Mouse (Mus musculus) lung, adult 2 months (tissue): ENCODE measurements at regions not wholly inside any gene's neighbourhood (a gene's known extent, or its start where the extent isn't known, plus 50 kb on each side); places are given as distances from the start of the nearest gene placed in this dataset.

Experiments used
- DNase-seq: peaks from one replicate; pipeline ENCODE4 v3.0.0; 2022
- H3K4me1 ChIP-seq: fragments of 200-500 bp; 2 replicates; pipeline ENCODE4 v1.6.1; 2011; ENCODE audit warnings: low read length; ENCODE audit not compliant: control insufficient read depth, insufficient read depth
- H3K4me3 ChIP-seq: fragments of 200-500 bp; replicated peaks from 2 replicates; pipeline ENCODE3; 2011; ENCODE audit warnings: low read depth, mild to moderate bottlenecking, control low read depth, low read length; ENCODE audit errors: extremely low read depth
- CTCF ChIP-seq: fragments of 200-500 bp; IDR thresholded peaks from 2 replicates; pipeline ENCODE4 v1.5.1; 2011; ENCODE audit warnings: mild to moderate bottlenecking, low read length, control low read depth; ENCODE audit not compliant: insufficient read depth
- POLR2A ChIP-seq: fragments of 200-500 bp; IDR thresholded peaks from 2 replicates; pipeline ENCODE4 v1.6.1; 2011; ENCODE audit warnings: low read depth, mild to moderate bottlenecking, control low read depth, low read length, borderline replicate concordance; ENCODE audit errors: extremely low read depth
- WGBS: fragments of 180-500 bp; shearing (Covaris S2); methylation state at CpG from one replicate; pipeline ENCODE4 v1.1.7; 2018; 5-methylcytosine and 5-hydroxymethylcytosine counted together

DNA sequence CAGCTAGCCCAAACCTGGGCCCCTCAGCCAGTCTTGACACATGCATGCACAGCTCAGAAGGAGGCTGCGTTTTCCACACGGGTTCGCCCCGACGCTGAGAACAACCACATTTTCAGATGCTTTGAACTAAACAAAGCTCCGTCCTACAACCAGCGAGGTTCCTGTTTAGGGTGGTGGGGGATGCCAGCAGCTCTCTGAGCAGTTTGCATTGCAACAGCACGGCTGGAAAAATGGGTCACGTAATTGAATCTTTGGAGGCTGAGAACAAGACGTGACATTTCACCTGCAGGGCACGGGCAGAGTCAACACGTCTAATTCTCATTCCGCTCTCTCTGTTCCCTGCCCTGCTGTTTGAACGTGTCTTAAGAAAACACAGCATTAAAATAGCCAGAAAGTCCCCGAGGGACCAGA lies 119.2 kb downstream of the Syk start:
- TF ChIP-seq POLR2A = no peak
- no peak for TF ChIP-seq CTCF
- Histone ChIP-seq H3K4me1 (no peaks in the 10 kb centered on the region), H3K4me3 (no peak overlapping the region)
- no peak for DNase-seq
- 29% methylated on average over 15 of the region's 15 CpGs for WGBS

DNA sequence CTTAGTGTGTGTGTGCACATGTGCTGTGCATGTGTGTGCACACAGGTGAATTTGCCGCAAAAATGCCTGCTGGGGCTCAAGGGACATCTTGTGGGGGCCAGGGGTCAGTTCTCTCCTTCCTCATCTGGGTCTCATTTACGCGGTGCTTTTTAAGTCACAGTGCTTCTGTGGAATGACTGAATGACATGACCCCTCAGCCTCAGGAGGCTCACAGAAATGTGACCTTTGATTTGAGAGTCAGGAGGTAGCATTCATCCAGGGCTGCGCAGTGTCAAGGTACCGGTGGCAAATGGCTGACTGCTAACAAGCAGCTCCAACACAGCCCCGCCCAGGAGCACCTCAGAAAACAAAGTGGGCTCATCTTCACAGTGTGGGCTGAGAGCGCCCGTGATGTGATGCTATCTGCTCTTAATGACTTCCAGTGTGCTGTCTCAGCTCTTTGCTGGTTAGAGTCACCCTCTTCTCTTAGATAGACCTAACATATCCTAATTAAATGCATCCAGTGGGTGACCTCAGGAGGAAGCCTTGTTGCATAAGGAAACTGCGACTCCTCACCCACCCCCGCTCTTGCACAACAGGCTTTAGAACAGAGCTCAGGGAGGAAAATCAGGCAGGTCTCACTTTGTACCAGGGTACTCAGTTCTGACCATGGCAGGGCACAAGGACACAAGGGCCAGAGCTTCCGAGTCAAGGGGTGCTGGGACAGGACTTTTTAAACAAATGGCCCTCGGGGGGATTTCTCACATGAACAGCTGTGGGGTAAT lies 120.6 kb downstream of the Syk start:
- Histone ChIP-seq H3K4me3 (no peak overlapping the region), H3K4me1 (no peaks in the 10 kb centered on the region)
- no peak for TF ChIP-seq CTCF
- 74% methylated on average over 12 of the region's 12 CpGs for WGBS
- DNase-seq = no peak

DNA sequence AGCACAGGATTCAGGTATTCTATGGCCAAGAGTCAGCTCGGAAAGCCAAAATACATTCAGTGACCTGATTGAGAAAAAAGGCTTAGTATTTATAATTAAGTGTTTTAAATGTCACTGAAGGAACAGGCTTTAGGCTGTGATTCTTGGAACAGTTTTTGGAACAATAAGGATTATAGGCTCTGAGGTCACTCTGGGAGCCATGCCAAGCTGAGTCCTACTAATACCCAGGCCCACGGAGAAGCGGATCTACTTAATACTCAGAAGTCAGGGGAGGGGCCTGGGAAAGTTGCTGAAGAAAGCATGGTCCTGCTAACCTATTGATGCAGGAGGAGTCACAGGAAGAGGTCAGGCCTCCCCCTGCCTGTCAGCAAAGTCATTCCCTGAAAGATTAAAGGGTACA lies 121.7 kb downstream of the Syk start:
- WGBS = 39% methylated on average over 3 of the region's 3 CpGs
- H3K4me3 ChIP-seq = no peak overlapping the region
- H3K4me1 ChIP-seq = no peaks in the 10 kb centered on the region
- no peak for DNase-seq
- no peak for TF ChIP-seq CTCF
- no peak for TF ChIP-seq POLR2A

DNA sequence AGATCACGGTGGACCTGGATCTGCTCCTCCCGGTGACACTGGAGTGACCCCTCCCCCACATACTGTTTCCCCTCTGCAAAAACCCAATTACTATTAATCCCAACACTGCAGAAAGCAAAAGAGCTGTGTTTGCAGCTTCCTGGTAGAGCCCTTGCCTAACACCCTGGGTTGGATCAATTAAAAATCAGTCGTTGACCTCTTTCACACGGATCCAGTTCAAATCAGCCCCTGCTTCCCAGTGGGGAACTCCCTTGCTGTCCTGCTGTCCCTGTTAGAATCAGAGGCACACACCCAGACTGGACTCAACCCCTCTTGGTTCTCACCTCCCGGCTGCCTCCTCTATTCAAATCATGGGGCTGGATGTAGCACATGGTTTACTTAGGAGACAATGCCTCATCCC lies 126.6 kb downstream of the Syk start:
- no peak for DNase-seq
- H3K4me1 ChIP-seq = 0 out of 2 replicates have a peak, but pooled peaks cover 2% of the 10 kb centered on the region
- H3K4me3 ChIP-seq = no peak overlapping the region
- 64% methylated on average over 5 of the region's 5 CpGs for WGBS
- no peak for TF ChIP-seq POLR2A
- no peak for TF ChIP-seq CTCF

DNA sequence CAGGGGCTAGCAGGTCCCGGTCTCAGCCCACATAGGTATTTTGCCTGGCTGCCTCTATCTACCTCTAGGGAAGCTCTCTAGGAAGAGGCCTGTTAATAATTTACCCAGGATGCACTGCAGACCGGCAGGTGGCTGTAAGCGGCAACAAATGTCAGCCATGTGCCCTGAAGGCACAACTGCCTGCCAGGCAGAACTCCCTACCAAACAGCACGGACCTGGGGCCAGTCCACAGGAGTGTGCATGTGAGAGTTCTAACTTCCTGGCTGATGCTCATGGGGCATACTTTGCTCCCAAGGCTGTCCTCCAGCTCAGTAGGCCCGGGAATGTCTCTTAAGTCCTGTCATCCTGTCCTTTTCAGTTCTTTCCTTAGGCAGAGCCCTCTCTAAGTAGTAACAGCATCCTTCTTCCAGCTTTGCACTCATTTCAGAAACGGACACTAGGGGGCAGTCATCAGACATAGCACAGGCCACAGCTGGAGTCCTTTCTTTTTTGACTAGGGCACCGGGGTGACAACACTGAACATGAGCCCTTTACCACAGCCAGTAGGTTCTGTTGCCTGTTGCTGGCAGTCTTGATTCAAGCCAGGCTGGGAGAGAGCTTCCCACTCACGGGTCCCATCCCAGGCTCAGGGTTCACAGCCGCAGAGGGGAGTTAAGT lies 128.9 kb downstream of the Syk start:
- Histone ChIP-seq H3K4me3 (no peak overlapping the region), H3K4me1 (0 out of 2 replicates have a peak, but pooled peaks cover 2% of the 10 kb centered on the region)
- 31% methylated on average over 9 of the region's 9 CpGs for WGBS
- peak; percentile 64 for DNase-seq
- no peak for TF ChIP-seq POLR2A
- TF ChIP-seq CTCF = peak; percentile 68

DNA sequence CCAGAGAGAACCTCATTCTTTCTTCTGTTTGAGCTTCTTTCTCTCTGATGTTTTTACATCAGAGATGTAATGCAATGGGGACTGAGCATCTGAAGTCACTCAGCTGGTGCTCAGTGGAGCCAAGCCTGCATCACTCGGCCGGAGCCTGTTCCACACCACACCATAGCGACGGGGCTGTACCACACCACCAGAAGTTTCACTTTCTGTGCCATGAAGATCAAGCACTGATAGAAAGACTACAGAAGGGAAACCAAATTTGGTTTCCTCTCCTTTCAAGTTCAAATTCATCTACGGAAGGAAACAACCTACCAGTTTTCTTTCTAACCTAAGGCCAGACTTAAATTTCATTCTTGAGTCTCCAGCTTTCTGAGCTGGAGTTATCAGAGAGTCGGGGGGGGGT lies 138.5 kb downstream of the Syk start:
- DNase-seq = no peak
- Histone ChIP-seq H3K4me3 (no peak overlapping the region), H3K4me1 (no peaks in the 10 kb centered on the region)
- WGBS = 77% methylated on average over 6 of the region's 6 CpGs
- TF ChIP-seq CTCF (no peak), POLR2A (no peak)

DNA sequence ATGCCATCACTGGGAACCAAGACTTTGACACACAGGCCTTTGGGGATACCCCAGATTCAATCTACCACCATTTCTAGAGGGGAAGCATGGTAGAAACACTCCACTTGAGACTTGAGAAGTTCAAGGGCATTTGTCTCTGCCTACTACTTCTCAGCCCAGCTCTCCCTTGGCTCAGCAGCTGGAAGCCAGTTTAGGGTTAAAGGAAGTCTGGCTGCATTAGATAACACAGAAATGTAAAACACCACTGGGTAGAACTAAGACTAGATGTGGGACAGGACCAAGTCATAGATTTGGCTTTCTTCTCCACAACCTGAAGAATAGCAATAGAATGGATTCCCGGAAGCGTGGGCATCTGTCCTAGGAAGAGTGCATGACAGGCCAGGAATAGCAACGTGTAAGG lies 139.7 kb downstream of the Syk start:
- Histone ChIP-seq H3K4me1 (no peaks in the 10 kb centered on the region), H3K4me3 (no peak overlapping the region)
- TF ChIP-seq CTCF = no peak
- TF ChIP-seq POLR2A = no peak
- 60% methylated on average over 3 of the region's 3 CpGs for WGBS
- no peak for DNase-seq

DNA sequence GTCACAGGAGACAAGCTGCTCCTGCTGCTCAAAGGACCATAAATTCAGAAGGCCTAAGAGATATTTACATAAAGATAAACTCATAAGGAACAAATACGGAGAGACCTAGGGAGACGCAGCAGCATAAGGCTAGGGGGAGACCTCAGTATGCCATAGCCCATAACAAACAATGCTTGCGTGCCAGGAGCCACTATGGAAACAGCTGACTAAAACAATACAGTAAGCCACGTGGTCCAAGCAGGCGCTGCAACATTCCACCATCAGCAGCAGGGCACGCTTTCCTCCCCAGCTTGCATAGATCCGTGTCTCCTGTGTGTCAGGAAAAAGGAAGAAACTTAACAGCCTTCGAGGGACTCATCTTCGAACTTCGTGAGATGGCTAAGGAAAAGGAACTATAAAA lies 143.1 kb downstream of the Syk start:
- Histone ChIP-seq H3K4me1 (no peaks in the 10 kb centered on the region), H3K4me3 (no peak overlapping the region)
- 23% methylated on average over 10 of the region's 10 CpGs for WGBS
- no peak for DNase-seq
- no peak for TF ChIP-seq POLR2A
- no peak for TF ChIP-seq CTCF

DNA sequence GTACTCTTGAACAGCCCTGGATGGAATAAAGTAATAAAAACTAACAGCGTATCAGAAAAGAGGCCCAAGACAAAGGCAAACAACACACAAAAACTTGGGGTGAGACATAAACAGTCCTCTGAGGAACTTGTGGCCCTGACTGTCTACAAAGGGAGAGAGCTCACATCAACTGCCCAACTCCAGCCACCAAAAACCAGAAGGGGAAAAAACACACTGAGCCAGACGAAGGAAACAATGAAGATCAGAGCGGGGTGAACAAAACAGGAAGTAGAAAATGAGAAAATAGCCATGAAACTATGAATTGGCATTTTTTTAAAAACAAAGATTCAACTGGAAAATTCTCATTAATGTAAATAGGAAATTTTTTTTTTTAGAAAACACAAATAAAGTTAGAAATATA lies 143.6 kb downstream of the Syk start:
- 52% methylated on average over 3 of the region's 3 CpGs for WGBS
- DNase-seq = no peak
- TF ChIP-seq CTCF = no peak
- TF ChIP-seq POLR2A = no peak
- H3K4me3 ChIP-seq = no peak overlapping the region
- H3K4me1 ChIP-seq = no peaks in the 10 kb centered on the region

DNA sequence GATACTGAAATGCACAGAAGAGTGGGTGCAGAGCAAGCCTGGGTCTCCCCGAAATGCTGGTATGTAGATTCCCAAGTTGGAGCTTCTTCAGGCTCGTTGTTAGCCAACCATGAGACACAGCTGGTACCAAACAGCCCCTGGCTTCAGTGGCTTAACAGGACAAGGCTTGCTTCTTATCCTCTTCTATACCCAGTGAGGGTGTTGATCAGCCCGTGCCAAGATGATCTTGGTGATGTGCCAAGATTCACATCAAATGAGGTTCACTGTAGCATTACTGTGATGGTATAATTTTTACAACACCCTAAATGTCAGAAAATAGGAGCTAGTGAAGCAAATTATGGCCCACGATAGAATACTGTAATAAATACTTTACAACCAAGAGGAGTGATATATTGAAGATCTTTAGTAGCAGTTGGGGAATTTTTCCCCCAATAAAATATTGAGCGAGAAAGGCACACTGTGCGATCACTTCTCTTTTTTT lies 152.5 kb downstream of the Syk start:
- TF ChIP-seq POLR2A = no peak
- TF ChIP-seq CTCF = no peak
- H3K4me3 ChIP-seq = no peak overlapping the region
- DNase-seq = no peak
- 67% methylated on average over 6 of the region's 6 CpGs for WGBS
- H3K4me1 ChIP-seq = no peaks in the 10 kb centered on the region
